Mouse (Mus musculus) urinary bladder, postnatal 10 days (tissue): Measurements from ENCODE around the gene Arntl.

Source experiments
- DNase-seq: peaks from one replicate; pipeline ENCODE4 v3.0.0; 2022; ENCODE audit warnings: low spot score

Arntl gene

GRCm38 (mm10) chr7:113295077-113295890, 88.0 kb downstream of the Arntl start:
- no peak for DNase-seq

DNA sequence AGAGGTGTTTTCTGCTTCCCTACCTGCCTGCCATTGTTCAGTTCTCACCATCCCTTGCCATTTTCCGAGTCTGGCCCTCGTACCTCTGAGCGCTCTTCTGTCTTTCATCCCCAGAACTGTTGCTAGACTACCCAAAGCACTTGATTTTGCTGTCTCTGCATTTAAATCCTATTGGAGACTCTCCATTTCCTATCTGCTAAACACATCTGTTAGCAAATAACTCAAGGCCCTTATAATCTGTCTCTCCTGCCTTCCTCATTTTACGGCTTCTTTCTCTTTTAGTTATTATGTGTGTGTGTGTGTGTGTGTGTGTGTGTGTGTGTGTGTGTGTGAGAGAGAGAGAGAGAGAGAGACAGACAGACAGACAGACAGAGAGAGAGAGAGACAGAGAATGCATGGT, 90.5 kb downstream of the Arntl start:
- no peak for DNase-seq

- no peak for DNase-seq
These were observed 102.9 kb downstream of the Arntl start for GRCm38 (mm10) chr7:113310136-113310535.

GRCm38 (mm10) chr7:113311784-113312183, 104.5 kb downstream of the Arntl start:
- DNase-seq, result no peak

DNA sequence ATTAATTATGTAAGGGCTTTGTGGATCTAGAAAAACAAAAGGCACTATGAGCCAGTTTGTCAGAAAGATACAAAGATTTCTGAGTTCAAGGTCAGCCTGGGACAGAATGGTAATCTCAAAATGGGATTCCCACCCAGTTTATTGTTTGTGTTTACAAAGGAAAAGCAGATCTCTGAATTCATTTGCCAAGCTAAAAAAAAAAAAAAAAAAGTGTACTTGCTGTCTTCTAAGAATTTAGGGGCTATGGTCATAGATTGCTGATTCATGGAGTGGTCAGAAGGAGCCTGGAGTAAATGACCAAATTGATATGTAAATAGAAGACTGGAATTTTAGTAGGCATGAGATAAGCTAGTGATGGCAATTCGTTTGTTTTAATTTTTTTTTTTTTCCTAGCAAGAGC, 112.9 kb downstream of the Arntl start:
- DNase-seq, result no peak

GRCm38 (mm10) chr7:113334036-113334435, 126.8 kb downstream of the Arntl start:
- no peak for DNase-seq

DNA sequence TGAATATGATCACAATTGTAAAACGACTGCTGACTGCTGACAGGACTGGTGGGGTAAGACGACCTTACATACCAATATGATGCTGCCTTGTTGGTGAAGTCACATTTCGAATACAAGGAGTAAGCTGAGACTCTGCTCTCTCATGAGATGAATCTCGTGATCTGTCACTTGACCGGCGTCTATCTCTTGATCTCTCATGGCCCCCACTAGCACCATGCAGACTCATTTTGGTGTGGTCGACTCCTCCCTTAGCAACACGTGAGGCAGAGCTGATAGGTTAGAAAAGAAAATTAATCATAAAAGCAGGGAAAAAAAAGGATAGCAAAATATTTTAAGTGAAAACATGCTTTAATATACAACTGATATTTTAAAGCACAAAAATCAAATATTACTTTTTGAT, 128.0 kb downstream of the Arntl start:
- no peak for DNase-seq

- no peak for DNase-seq
These were observed 140.0 kb downstream of the Arntl start for GRCm38 (mm10) chr7:113347271-113347670.

DNA sequence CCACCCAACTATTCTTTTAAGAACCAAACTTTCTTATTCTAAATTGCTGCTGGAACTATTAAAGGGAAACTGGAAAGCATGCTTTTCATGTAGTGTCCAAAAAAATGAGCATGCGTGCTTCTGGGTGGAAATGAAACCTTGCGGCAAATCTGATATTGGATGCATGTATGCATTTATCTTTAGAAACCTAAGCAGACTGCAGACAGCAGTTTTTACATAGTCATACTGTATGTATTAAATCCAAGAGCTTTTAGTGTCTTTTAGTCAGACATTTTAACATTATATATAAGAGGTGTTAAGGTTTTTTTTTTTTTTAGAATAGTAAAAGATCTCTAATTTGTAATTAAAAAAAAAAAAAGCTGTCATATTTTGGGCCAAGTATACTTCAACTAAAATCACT, 140.4 kb downstream of the Arntl start:
- DNase-seq, result no peak

GRCm38 (mm10) chr7:113349089-113349488, 141.8 kb downstream of the Arntl start:
- DNase-seq, result no peak
